Mouse (Mus musculus) embryonic facial prominence, embryonic 14.5 days (tissue): ENCODE data around the gene Pphln1. TPM values are rescaled to one million over a fixed set of nuclear protein-coding genes. Genes with fewer than 3 reads are reported as not detected.

Experiments used
- ATAC-seq: fragments of 200-750 bp; cut with Nextera tagmentation; 2 replicates; pipeline ENCODE4 v1.8.0; 2017; ENCODE audit warnings: low read depth, moderate number of reproducible peaks, moderate TSS enrichment
- DNase-seq: peaks from one replicate; pipeline ENCODE4 v3.0.0-alpha.2; 2015; ENCODE audit warnings: low spot score
- H3K27ac ChIP-seq: fragments of 300-500 bp; sonication (generic); replicated peaks from 2 replicates; pipeline ENCODE4 v1.5.1; 2014; ENCODE audit warnings: low read depth, mild to moderate bottlenecking, low read length, moderate library complexity
- H3K27me3 ChIP-seq: fragments of 300-500 bp; sonication (generic); replicated peaks from 2 replicates; pipeline ENCODE4 v1.6.1; 2014; ENCODE audit warnings: low read length; ENCODE audit not compliant: control insufficient read depth, insufficient read depth
- H3K36me3 ChIP-seq: fragments of 300-500 bp; sonication (generic); 2 replicates; pipeline ENCODE4 v1.6.1; 2014; ENCODE audit warnings: low read length, mixed read lengths; ENCODE audit not compliant: control insufficient read depth, insufficient read depth
- H3K4me1 ChIP-seq: fragments of 300-500 bp; sonication (generic); 2 replicates; pipeline ENCODE4 v1.6.1; 2014; ENCODE audit warnings: antibody characterized with exemption, low read length; ENCODE audit not compliant: control insufficient read depth, insufficient read depth
- H3K4me2 ChIP-seq: fragments of 300-500 bp; sonication (generic); 2 replicates; pipeline ENCODE4 v1.6.1; 2014; ENCODE audit warnings: low read depth, mild to moderate bottlenecking, low read length, moderate library complexity, mixed read lengths
- H3K4me3 ChIP-seq: fragments of 300-500 bp; sonication (generic); 2 replicates; pipeline ENCODE4 v1.5.1; 2014; ENCODE audit warnings: low read depth, mild to moderate bottlenecking, low read length
- H3K9ac ChIP-seq: fragments of 300-500 bp; sonication (generic); 2 replicates; pipeline ENCODE4 v1.6.1; 2014; ENCODE audit warnings: low read depth, mild to moderate bottlenecking, low read length, moderate library complexity, mixed read lengths
- H3K9me3 ChIP-seq: fragments of 300-500 bp; sonication (generic); 2 replicates; pipeline ENCODE4 v1.6.1; 2016; ENCODE audit warnings: low read length; ENCODE audit not compliant: control insufficient read depth
- WGBS: fragments of 180-500 bp; shearing (Covaris S2); extraction: QIAGEN DNeasy Blood & Tissue Kit; methylation state at CpG from one replicate; pipeline ENCODE4 v1.1.7; 2014; 5-methylcytosine and 5-hydroxymethylcytosine counted together
- polyA plus RNA-seq: library from polyadenylated mRNA; unstranded; fragments of >200 nt; fragmentation: Nextera tagmentation; extraction: Ambion mirVana; gene quantifications from 2 replicates; pipeline ENCODE4 v1.2.1, GENCODE M21; 2014

Pphln1 gene
- polyA plus RNA-seq, 1 experiment from 2014 or later, result 21.6 TPM

GRCm38 (mm10) chr15:93443676-93444075, 45.5 kb downstream of the Pphln1 start:
- H3K9ac ChIP-seq, result no peak overlapping the region
- H3K27ac ChIP-seq, result no peak overlapping the region

GRCm38 (mm10) chr15:93448862-93449261, 50.7 kb downstream of the Pphln1 start:
- H3K27ac ChIP-seq, result no peak overlapping the region
- no peak overlapping the region for H3K9ac ChIP-seq
- no peaks in the 10 kb centered on the region for H3K9me3 ChIP-seq
- peaks cover 10% of the 10 kb centered on the region; the same call in 1 of the 2 replicates for H3K36me3 ChIP-seq
- no peak overlapping the region for H3K4me3 ChIP-seq
- H3K4me1 ChIP-seq, result no peaks in the 10 kb centered on the region
- H3K4me2 ChIP-seq, result no peak overlapping the region
- DNase-seq (no peak), ATAC-seq (no peak)
- H3K27me3 ChIP-seq, result no peaks in the 10 kb centered on the region
- WGBS, result 73% methylated on average over 3 of the region's 3 CpGs

More at GRCm38 (mm10) chr15:93443676-93444075, 45.5 kb downstream of the Pphln1 start:
- ATAC-seq (no peak), DNase-seq (no peak)
- 80% methylated on average over 6 of the region's 6 CpGs for WGBS
- H3K4me2 ChIP-seq, result no peak overlapping the region
- no peaks in the 10 kb centered on the region for H3K9me3 ChIP-seq
- H3K27me3 ChIP-seq, result no peaks in the 10 kb centered on the region
- H3K36me3 ChIP-seq, result peaks cover 42% of the 10 kb centered on the region
- no peaks in the 10 kb centered on the region for H3K4me1 ChIP-seq
- H3K4me3 ChIP-seq, result no peak overlapping the region

GRCm38 (mm10) chr15:93453296-93453695, 55.1 kb downstream of the Pphln1 start:
- H3K27me3 ChIP-seq, result no peaks in the 10 kb centered on the region
- WGBS, result 67% methylated on average over 1 of the region's 1 CpGs
- H3K9ac ChIP-seq, result no peak overlapping the region
- DNase-seq, result no peak
- no peaks in the 10 kb centered on the region for H3K4me1 ChIP-seq
- H3K27ac ChIP-seq, result no peak overlapping the region
- H3K4me2 ChIP-seq, result no peak overlapping the region
- H3K9me3 ChIP-seq, result no peaks in the 10 kb centered on the region
- no peak overlapping the region for H3K4me3 ChIP-seq
- peaks cover 15% of the 10 kb centered on the region for H3K36me3 ChIP-seq
- no peak for ATAC-seq

- ATAC-seq (no peak), DNase-seq (no peak)
- H3K4me3 ChIP-seq, result no peak overlapping the region
- no peak overlapping the region for H3K27ac ChIP-seq
- no peak overlapping the region for H3K4me2 ChIP-seq
- no peak overlapping the region for H3K9ac ChIP-seq
- peaks cover 27% of the 10 kb centered on the region for H3K36me3 ChIP-seq
- H3K27me3 ChIP-seq, result no peaks in the 10 kb centered on the region
- H3K4me1 ChIP-seq, result no peaks in the 10 kb centered on the region
- no peaks in the 10 kb centered on the region for H3K9me3 ChIP-seq
These were observed 57.9 kb downstream of the Pphln1 start for GRCm38 (mm10) chr15:93456005-93456404.

- WGBS, result 77% methylated on average over 5 of the region's 5 CpGs
- no peak overlapping the region for H3K27ac ChIP-seq
- ATAC-seq, result no peak
These were observed 61.3 kb downstream of the Pphln1 start for GRCm38 (mm10) chr15:93459422-93459821.

GRCm38 (mm10) chr15:93461066-93461465, 62.9 kb downstream of the Pphln1 start:
- H3K4me1 ChIP-seq, result no peaks in the 10 kb centered on the region
- peaks cover 39% of the 10 kb centered on the region for H3K36me3 ChIP-seq
- no peak for DNase-seq
- no peak overlapping the region for H3K9ac ChIP-seq
- H3K4me2 ChIP-seq, result no peak overlapping the region
- H3K27ac ChIP-seq, result no peak overlapping the region
- no peaks in the 10 kb centered on the region for H3K9me3 ChIP-seq
- no peak for ATAC-seq
- no peak overlapping the region for H3K4me3 ChIP-seq
- no peaks in the 10 kb centered on the region for H3K27me3 ChIP-seq
- WGBS, result 95% methylated on average over 23 of the region's 23 CpGs

More at GRCm38 (mm10) chr15:93459422-93459821, 61.3 kb downstream of the Pphln1 start:
- no peak overlapping the region for H3K9ac ChIP-seq
- DNase-seq, result no peak
- H3K4me2 ChIP-seq, result no peak overlapping the region
- peaks cover 30% of the 10 kb centered on the region for H3K36me3 ChIP-seq
- no peak overlapping the region for H3K4me3 ChIP-seq
- H3K4me1 ChIP-seq, result no peaks in the 10 kb centered on the region
- H3K9me3 ChIP-seq, result no peaks in the 10 kb centered on the region
- H3K27me3 ChIP-seq, result no peaks in the 10 kb centered on the region

GRCm38 (mm10) chr15:93471651-93472050, 73.5 kb downstream of the Pphln1 start:
- H3K36me3 ChIP-seq, result 0 out of 2 replicates have a peak, but pooled peaks cover 1% of the 10 kb centered on the region
- WGBS, result 68% methylated on average over 12 of the region's 12 CpGs
- no peak overlapping the region for H3K4me3 ChIP-seq
- no peak for DNase-seq
- no peaks in the 10 kb centered on the region for H3K4me1 ChIP-seq
- H3K9me3 ChIP-seq, result no peaks in the 10 kb centered on the region
- no peak overlapping the region for H3K27ac ChIP-seq
- H3K9ac ChIP-seq, result no peak overlapping the region
- no peaks in the 10 kb centered on the region for H3K27me3 ChIP-seq
- H3K4me2 ChIP-seq, result no peak overlapping the region
- no peak for ATAC-seq

GRCm38 (mm10) chr15:93472089-93472488, 73.9 kb downstream of the Pphln1 start:
- no peaks in the 10 kb centered on the region for H3K36me3 ChIP-seq
- no peaks in the 10 kb centered on the region for H3K27me3 ChIP-seq
- no peaks in the 10 kb centered on the region for H3K4me1 ChIP-seq
- DNase-seq (no peak), ATAC-seq (no peak)
- 71% methylated on average over 1 of the region's 1 CpGs for WGBS
- no peak overlapping the region for H3K9ac ChIP-seq
- H3K4me2 ChIP-seq, result no peak overlapping the region
- H3K27ac ChIP-seq, result no peak overlapping the region
- no peaks in the 10 kb centered on the region for H3K9me3 ChIP-seq
- no peak overlapping the region for H3K4me3 ChIP-seq

GRCm38 (mm10) chr15:93474277-93474676, 76.1 kb downstream of the Pphln1 start:
- Histone ChIP-seq H3K4me1 (no peaks in the 10 kb centered on the region), H3K36me3 (no peaks in the 10 kb centered on the region), H3K27ac (no peak overlapping the region), H3K27me3 (no peaks in the 10 kb centered on the region), H3K9me3 (no peaks in the 10 kb centered on the region), H3K9ac (no peak overlapping the region), H3K4me3 (no peak overlapping the region), H3K4me2 (no peak overlapping the region)
- WGBS, result 94% methylated on average over 3 of the region's 3 CpGs
- no peak for ATAC-seq
- DNase-seq, result no peak
